Mouse (Mus musculus): ENCODE measurements around the gene Usp21.
A peak's percentile ranks its signal among the peaks of the same experiment; 100 is the strongest.

GRCm38 (mm10) chr1:171281528-171281923, 6.3 kb downstream of the Usp21 start:
- TF ChIP-seq CTCF (IDR thresholded peaks at IDR 0.05; ENCODE audit: borderline replicate concordance, insufficient read depth, low read length) (0 out of 2 replicates have a peak, but pooled peaks have one; percentile 31), POLR2A (IDR thresholded peaks at IDR 0.05; ENCODE audit: low read depth, low read length) (no peak; the same call in none of the 2 replicates)

Data from embryonic fibroblast, embryonic 13.5 days (primary cell).